Mouse (Mus musculus) c-Kit-positive CD71-positive TER-119-positive erythroid progenitor cells, embryonic 14.5 days (primary cell): ENCODE data around the gene Zfp628.

ENCODE experiments used
- DNase-seq: peaks from one replicate; pipeline ENCODE4 v3.0.0-alpha.2; 2013; ENCODE audit warnings: low spot score

Gene Zfp628

DNA sequence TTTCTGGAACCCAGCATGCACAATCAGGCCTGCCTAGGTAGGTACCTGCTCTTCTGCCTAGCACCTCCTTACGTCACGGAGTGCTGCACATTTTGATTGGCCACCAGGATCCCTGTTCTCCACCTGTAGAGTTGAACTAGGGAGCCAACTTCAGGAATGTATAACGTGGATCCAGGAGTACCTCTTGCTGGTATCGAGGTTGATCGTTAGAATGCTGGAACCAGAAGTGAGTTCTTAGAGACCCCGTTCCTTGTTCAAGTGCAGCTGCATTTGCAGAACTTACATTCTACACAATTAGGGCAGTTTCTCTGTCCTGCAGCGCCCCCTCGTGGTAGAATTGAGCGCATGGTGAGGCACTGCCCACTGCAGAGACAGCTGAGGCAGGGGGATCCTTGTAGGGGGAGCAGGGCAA lies 25.1 kb downstream of the Zfp628 start:
- DNase-seq: peak; percentile 80

DNA sequence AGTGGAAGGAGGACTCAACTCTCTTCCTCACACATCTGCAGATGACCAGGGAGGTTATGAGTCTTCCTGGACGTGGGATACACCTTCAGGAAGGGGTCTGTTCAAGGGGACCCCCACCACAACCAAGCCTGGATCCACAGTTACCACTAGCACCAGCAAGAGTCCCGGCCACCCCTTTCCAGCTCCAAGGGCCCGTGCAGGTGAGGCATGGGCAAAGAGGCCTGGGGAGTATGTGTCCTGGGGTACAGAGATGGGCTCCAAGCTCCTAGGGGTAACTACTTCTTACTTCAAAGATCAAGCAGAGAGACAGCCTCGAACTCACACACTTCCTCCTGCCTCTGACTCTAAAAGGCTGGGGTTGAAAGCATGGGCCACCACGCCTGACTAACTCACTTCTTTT lies 27.7 kb downstream of the Zfp628 start:
- no peak for DNase-seq

DNA sequence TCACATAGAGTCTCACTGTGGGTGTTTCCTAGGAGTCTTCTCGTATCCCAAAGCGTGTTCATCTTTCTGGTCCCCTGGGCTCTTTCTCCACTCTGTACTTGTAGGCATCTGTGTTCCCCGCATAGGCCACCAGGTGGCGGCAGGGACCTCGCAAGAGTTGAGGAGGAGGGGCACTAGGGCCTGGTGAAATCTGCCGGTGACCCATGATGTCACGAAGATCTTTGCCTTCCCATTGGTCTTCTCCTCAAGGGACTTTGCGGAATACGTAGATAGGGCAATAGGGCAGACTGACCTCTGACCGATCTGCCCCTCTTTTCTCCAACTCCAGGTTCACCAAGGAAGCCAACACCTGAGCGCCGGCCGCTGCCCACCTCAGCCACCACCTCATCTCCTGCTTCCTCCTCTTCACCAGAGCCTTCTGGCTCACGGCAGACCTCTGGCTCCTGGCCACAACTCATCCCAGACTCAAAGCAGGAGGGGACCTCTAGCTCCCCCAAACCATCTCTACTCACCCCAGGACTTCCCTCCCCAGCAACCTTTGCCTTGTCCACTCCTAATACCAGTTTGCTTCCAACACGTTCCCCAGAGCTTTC lies 28.3 kb downstream of the Zfp628 start:
- DNase-seq: peak; percentile 86

DNA sequence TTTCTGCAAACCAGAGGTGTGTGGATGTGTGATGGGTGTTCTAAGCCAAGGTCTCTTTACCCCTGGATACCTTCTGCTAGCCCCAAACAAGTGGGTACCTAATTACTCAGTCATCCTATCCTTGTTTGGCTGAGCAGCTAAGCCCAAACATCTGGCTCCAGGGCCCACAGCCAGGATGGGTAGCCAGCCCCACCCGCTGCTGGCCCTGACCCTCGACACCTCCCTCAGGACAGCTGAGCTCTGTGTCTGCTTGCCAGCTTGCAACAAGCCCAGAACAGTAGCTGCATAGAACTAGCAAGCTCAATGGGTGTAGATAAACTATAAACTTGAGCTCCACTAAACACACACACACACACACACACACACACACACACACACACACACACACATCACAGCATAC lies 32.8 kb downstream of the Zfp628 start:
- no peak for DNase-seq

DNA sequence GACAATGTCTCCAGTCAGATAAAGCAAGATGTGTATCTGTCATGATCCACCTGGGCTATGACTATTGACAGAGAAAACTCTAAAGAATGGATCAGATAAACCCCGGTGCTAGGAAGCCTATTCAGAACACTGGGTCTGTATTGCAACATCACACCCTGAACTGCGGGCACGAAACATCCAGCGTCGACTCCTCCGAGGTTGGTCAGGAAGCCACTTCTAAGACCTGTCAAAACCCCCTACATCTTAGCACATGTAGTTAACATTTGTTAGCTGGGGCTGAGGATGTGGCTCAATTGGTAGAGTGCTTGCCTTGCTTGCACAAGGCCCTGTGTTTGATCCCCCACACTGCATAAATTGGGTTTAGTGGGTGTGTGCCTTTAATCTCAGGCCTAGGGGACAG lies 33.4 kb downstream of the Zfp628 start:
- no peak for DNase-seq

DNA sequence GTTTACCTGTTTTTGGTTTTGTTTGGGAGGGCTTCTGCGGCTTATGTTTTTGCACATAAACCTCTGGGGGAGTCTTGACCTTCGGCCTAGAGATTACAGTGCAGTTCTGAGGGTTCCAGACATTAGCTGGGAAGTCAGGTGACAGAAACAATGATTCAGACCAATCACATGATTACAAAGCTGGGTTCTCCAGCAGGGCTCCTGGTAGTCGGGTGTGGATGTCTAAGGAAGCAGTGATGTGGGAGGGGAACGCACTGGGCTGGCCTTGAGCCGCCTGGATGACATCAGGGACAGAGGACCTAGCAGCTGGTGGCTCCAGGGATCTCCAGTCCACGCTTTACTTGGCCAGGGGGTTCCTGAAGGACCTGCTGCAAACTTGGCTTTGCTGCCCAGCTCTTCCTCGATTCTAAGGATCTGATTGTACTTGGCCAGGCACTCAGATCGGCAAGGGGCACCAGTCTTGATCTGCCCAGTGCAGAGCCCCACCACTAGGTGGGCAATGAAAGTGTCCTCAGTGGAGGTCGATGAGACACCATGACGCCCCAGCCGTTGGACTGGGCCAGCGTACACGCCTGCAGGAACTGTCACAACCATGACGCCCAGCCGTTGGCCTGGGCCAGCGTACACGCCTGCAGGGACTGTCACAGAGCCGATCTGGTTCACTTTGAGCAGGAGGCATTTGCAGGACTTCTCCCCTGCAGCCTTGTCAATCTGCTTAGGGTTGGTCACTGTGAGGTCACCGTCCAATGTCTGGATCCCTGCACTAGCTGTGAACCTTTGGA lies 35.7 kb downstream of the Zfp628 start:
- DNase-seq: no peak

DNA sequence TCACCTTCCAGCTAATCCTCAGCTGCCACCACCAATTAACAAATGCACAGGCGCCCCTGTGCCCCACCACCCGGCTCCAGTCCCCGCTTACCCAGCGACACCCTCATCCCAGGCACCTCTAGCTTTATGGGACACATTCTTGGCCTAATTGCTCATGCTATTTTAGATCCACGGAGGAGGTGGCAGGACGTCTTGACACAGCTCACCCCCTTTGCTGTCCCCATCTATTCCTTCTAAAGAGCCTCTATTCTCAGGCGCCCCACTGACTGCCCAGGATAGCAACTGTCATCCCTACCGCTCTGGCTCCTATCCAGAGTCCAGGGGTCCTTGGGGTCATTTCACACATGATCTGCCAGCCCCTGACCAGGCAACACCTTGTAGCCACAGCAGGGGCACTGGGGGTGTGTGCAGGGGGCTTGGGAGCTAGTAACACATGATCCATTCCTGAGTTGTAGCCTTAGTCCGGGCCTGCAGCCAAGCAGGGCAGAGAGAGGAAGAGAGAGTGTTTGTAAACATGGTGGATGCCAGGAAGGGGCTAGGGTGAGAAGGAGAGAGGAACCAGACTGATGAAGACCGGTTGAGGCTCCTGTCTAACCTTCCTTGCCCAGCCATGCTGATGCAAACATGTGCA lies 38.9 kb downstream of the Zfp628 start:
- no peak for DNase-seq

DNA sequence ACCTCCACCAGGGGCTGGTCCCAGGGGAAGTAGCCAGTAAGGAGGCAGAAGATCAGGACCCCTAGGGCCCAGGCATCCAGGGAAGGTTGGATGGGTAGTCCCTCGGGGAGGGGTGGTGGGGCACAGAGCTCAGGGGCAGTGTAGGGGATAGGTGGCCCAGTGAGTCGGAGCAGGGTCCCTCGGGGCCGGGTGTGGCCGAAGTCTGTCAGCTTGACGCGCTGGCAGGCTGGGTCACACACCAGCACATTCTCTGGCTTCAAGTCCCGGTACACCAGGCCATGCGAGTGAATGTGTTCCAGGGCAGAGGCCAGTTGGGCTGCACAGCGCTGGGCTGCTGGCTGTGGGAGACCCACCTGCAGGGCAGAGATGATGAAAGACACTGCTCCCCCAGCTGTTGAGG lies 42.3 kb downstream of the Zfp628 start:
- no peak for DNase-seq

DNA sequence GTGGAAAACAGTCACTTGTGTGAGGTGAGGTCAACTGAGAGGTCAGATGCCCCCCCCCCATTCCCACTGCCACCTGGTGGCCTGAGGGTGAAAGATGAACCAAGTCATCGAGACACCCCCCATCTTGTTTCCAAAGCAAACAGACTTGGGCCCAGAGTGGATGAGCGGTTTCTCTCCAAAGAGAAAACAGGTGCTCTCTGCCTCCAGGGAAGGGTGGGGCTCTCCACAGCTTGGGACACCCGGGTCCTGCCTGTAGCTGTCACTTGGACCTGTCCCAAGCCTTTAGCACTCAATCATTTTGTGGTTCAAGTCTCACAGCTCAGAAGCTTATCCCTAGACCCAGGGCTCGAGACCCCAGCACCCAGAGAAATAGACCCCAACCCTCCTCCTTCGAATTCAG lies 48.5 kb downstream of the Zfp628 start:
- no peak for DNase-seq

DNA sequence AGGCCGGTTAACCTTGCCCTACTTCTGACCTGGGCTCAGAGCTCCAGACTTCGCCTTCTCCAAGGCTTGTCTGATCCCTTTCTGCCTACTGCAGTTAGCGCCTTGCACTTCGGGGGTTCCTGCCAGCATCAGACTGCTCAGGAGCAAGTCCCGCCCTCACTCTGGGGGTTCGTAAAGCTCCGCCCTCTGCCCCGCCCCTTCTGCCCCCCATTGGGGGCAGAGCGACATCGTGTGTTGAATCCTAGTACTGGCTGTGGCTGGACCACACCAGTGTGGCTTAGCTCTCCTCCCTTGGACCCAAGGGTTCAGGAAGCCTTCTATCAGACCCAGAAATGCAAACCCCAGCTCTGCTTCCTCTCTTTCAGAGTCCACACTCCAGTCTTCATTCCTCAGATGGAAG lies 49.3 kb downstream of the Zfp628 start, which contains the start of gene Sbk2:
Gene Sbk2, minus strand, starts transcription at position 135 of the 400 bp plus-strand sequence.
- DNase-seq: peak; percentile 37

DNA sequence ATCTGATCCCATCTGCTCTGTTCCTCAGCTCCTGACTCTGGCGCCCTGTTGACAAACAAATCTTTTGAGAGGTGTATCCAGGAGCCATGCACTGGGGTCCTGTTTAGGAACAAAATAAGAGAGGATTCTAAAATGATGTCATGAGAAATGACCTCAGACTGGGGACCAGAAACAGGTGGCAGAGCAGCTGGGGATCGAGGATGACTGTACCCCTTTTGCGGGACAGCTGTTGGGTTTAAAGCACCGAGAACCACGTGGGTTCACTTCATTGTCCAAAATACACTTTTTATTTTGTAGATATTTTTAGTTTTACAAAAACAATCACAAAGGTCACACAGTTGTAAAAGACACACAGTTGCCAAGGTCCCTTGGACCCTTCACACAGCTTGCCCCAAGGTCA lies 50.0 kb downstream of the Zfp628 start:
- no peak for DNase-seq

DNA sequence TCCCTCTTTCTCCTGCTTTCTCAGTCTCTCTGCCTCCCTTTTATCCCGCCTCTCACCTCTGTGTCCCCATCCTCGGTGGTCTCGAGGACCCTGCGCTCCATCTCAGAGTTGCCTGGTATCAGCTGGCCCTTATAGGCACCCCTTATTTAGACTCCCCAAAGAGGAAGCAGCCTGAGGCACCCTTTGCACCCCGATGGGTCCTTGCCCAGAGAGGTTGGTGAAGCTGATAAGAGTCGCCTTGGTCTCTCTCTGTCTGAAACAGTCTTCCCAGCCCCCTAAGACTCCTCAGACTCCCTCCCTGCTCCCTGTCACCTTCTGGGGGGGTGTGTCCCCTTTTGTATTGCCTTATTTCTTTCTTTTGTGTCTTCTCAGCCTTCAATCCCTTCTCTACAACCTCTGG lies 56.1 kb downstream of the Zfp628 start, which contains the start of gene Sbk3:
Gene Sbk3, minus strand, starts transcription at position 101 of the 400 bp plus-strand sequence.
- DNase-seq: no peak
